Mouse (Mus musculus) CD4-positive, CD25-positive, alpha-beta regulatory T cell, adult 4 months (primary cell): Measurements from ENCODE around the gene Tbl3. TPM values are rescaled to one million over a fixed set of nuclear protein-coding genes. Genes with fewer than 3 reads are reported as not detected.

ENCODE experiments used
- ATAC-seq: one replicate; pipeline ENCODE4 v1.8.0; 2017
- polyA plus RNA-seq, 2 experiments: library from polyadenylated mRNA; unstranded; fragments of 100-300 nt; shearing (Covaris generic); gene quantifications; one replicate each; pipeline ENCODE4 v1.2.1; 2017

Tbl3 gene
- polyA plus RNA-seq: 10 to 100 TPM; 38.1 to 71.3 TPM

DNA sequence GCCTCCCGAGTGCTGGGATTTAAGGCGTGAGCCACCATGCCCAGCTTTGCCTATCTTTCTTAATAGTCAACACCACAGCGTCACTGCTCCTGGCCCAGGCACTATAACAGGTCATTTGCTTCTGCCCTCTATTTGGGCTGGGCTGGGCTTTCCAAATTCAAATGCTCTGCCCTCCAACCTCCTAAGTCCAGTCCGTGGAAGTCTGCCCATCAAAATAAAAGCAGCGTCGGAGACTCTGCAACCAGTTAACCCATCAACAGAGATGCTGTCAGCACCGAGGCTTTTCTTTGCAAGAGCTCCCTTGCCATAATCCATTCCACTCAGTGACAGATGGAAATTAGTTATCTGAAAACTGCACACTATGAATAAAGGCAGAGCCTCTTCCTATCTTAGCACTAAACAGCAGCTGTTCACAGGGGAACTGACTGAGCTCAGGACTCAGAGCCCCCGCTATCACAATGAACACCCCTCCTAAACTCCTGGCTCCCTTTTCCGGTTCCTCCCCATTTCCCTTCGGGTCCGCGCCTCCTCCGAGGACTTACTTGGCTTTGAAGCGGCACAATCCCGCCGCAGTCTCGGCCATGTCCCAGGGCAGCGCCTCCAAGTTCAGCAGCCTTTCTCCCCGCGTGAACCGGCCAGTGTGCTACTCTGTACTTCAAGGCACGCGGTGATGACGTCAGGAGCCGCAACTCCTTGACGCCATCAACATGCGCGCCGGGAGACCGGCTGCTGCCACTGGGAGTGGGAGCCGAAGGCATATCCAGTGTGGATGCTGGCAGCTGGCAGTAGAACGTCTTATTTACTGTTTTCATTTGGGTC, at the start of gene Tbl3:
Gene Tbl3, minus strand, starts transcription at position 679 of the 819 bp plus-strand sequence.
- ATAC-seq: peak; percentile 79

DNA sequence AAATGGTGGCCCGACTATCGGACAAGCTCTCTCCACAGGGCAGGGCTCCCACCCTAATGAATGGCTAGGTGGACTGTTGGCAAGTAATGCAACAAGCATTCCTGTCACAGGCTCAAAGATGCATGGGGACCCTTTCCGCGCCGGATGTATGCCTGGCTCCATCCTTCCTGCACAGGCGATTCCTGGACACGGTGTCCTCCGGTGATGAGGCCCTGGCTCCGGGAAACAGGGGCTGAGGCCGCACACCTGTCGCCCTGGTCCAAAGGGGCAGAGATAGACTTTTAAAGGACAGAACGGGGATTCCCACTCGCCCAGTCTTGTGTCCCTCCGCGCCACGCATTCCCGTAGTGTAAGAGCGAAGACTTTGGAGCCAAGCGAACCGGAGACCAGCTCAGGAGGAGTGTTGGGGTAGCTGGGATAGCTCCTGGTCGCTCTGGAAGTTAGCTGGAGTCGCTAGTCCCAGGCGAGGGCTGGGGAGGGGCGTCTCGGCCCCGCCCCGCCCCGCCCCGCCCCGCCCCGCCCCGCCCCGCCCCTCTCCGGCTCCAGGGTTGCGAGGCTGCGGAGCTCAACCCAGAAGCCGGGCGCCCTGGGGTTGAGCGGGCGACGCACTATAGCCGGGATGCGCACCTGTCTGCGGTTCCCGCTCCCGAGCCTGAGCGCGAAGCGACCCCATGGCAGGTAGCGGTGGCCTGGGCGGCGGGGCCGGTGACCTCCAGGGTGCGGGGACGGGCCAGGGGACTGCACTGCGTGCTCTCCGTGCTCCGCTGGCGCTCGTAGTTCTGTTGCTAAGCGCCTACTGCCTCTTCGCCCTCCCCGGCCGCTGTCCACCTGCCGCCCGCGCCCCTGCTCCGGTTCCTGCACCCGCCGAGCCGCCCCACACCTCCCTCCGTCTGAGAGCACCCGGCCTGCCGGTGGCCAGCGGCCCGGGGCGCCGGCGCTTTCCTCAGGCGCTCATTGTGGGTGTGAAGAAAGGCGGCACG, 45.2 kb upstream of the Tbl3 start, which contains the start of gene Hs3st6:
Gene Hs3st6, plus strand, starts transcription at position 574 of the 980 bp plus-strand sequence.
- ATAC-seq: peak; percentile 34

DNA sequence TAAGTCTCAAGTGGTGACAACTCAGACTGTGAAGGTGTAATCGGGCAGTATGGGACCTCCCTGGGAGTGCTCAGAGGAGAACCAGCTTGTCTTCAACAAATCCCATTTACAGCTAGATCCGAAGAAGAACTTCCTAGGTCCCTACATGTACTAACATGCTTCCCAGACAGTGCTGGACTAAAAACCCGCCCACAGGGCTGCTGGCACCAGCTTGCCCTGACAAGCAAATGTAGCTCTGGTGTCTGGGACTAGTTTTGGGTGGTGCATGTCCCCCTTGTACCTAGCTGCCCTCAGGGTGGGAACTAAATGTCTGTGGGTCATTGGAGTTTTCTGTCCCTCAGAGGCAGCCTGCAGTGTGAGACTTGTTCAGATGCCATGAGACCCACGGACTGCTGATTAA, 44.1 kb upstream of the Tbl3 start:
- no peak for ATAC-seq

DNA sequence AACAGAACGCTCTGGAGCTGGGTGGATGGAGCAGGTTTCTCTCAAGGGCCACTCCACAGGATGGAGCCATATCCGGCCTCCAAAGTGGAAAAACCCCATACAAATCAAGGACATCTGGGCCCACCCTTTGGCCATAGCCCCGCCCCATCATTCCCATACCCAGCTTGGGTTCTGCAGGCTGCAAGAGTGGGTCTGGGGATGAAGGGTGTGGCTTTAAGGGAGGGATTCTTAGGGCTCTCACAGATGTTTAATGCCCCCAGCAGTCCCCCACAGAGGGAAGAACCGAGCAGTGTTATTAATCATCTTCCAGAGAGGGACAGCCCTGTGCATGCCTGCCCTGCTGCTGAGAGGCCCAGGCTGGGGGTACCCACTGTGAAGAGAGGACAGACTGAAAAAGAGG, 39.5 kb upstream of the Tbl3 start:
- no peak for ATAC-seq

DNA sequence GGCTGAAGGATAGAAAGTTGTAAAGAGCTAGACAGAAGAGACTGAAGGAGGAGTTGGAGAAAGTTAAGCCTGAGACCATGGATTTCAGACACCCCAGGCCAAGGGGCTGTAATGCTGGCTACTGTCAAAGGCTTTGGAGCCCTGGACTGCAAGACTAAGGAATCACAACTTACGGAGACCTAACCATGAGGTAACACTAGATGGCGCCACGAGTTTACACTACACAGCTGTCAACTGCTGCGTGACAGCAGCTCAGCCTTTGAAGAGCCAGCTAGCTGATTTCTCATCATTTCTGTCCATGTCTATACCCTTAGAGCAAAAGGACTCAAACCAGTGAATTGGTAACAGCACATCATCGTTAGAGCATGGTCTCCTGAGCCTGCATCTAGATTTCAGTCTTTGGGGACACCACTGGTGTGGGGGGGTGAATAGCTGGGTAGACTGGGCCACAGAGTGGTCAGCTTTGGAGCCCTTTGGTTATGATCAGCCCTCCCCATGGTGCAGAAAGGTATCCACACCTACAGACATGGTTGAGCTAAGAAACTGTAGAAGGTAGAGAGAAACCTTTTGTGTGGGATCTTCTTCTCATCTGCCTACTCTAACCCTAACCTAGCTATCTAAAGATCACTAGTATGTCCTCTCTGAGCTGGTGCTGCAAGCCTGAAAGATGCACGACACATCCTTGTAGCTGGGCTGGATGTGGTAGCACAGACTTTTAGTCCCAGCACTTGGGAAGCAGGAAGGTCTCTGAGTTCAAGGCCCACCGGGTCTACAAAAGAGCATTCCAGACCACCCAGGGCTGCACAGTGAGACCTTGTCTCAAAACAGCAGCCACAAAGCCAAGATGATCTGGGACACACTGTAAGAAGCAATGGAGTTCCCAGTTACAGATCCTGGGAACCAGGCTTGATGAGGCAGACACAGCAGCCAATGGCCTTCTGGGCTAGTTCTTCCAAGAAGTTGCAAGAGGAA, 38.4 kb upstream of the Tbl3 start:
- ATAC-seq: peak; percentile 86

DNA sequence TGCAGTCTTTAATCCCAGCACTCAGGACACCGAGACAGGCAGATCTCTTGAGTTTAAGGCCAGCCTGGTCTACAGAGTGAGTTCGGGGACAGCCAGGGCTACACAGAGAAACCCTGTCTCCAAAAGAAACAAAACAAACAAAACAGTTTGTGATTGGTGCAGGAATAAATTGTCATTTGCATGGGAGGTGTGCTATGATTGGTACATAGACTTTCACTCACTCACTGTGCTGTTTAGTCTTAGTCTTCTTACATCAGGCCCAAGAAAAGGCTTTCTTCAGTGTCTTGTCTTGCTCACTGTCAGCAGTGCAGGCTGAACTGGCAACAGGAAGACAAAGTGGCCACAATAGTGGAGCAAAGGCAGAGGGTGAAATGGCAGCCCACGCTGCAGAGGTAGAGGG, 36.9 kb upstream of the Tbl3 start:
- no peak for ATAC-seq

DNA sequence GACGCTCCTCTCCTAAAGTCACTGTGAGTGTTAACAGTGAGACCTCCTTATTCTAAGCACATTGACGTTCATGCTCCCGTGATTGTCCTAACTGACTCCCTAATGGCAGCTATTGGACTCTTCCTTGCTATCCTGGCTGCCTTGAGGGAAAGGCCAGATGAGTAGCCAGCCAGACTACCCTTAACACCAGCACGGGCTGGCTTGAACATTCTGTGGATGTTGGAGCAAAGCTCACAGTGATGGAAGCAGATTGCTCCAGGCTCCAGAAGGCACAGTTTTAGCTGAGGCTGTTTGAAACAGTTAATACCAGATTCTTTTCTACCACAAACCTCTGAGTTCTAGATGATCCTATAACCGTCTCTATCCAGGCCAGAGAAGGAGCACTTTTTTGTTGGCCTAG, 36.4 kb upstream of the Tbl3 start:
- ATAC-seq: no peak

DNA sequence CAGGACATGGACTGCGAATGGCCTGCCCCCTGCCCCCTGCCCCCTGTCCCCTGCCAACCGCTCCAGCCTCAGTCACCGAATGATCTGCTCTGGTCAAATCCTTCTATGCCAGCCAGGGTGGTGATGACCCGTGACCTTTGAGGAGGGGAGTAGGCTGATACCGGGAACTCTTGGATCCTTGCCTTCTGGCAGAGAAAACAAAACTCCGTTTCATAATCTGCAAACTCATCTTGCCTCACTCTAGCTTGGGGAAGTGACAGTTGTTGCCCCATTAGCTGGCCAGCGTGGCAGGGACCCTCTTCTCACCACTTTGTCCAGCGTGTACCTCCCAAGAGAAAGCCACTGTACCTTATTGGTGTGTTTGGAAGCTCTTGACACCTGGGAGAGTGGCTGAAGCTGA, 34.8 kb upstream of the Tbl3 start:
- no peak for ATAC-seq

DNA sequence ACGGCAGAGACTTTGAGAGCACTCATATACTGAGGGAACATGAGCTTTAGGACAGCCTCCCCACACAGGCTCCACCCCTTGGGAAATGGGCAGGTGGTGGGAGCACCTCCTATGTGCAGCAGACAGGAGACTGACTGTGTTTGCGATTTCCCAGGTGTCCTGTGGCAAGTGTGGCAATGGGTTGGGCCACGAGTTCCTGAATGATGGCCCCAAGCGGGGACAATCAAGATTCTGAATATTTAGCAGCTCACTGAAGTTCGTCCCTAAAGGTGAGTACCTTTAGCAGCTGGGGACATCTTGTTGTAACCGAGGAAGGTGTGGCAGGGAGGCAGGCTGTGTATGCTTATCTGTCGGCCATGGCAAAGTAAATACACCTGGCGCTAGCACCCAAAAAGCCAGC, 32.5 kb upstream of the Tbl3 start:
- ATAC-seq: no peak

DNA sequence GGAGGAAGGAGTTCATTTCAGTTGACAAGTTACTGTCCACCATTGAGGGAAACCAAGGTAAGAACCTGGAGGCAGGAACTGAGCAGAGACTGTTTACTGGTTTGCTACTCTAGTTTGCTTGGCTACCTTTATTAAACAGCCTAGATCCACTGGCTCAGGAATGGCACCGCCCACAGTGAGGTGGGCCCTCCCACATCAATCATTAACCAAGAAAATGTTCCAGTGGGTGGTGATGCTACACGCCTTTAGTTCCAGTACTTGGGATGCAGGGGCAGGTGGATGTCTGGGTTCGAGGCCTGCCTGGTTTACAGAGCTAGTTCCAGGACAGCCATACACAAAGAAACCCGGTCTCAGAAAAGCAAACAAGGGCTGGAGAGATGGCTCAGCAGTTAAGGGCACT, 30.8 kb upstream of the Tbl3 start:
- no peak for ATAC-seq

DNA sequence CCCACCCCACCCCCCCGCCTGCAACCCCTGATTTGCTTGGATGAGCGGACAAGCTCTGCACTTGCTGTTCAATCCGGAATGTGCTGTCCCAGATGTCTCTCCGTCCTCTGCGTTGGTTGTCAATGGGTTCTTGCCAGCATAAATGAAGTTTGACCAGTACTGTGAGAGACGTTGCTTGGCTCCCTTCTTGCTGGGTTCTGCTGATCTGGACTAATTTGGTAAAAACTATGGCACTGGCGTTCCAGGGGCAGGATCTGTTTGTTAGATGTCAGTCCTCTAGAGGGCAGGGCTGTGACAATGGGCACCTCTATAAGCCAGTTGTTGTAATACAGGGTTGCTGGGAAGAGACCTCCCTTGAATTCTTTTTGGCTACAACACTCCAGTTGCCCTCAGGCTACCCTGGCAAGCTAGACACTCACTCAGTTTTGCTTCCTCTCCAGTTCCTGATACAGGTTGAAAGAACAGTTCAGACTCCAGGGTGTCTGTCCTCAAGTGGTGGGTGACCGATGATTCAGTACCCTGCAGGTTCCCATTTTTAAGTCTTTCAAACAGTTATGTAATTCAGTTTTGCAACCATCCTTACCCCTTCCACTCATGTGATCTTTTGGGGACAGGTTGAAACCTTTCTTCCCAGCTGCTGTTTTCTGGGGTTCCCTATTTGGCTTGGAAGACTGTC, 29.8 kb upstream of the Tbl3 start:
- no peak for ATAC-seq

DNA sequence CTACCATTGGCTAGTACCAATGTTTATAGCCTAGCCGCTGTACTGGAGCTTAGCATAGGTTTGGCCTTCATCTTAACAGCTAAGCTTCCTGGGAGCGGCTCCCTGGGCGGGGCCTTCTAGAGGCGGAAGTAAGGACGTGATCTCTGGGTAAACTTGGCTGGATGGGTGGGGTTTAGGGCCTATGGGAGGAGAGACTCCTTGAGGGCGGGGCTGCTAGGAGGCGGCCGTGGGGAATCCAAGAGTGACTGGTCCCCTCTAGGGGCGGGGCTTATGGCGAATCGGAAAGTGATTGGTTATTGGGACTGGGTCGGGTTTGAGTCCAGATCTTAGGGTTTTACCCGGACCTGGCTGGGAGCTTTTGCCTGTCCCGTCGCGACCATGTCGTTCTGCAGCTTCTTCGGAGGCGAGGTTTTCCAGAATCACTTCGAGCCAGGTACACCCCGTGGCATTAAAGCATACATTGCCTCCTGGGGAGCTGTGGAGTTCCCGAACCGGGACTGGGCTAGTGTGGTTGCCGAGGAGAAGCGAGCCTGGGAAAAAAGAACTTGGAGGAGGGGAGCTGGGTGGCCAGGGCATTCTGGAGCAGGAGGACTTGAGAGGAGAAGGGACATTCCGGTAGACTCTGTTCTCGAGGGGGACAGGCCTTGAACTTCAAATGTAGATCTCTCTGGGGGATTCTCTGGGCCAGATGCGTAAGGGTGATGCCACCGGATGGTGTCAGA, 29.0 kb upstream of the Tbl3 start, which contains the start of gene Msrb1:
Gene Msrb1, plus strand, starts transcription at position 313 of the 722 bp plus-strand sequence.
- ATAC-seq: peak; percentile 99

DNA sequence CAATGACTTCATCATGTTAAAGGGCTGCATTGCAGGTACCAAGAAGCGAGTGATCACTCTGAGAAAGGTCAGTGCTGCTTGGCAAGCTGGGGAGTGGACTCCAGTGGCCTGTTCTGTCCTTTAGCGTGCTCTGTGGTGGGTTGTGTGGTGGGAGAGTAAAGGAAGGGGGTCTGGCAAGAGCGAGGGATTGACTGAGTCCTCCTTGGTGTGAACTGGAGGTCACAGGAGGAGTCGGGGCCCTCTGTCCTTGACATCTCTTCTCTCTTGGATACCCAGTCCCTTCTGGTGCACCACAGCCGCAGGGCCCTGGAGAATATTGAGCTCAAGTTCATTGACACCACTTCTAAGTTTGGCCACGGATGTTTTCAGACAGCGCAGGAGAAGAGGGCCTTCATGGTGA, 28.0 kb upstream of the Tbl3 start:
- ATAC-seq: no peak

DNA sequence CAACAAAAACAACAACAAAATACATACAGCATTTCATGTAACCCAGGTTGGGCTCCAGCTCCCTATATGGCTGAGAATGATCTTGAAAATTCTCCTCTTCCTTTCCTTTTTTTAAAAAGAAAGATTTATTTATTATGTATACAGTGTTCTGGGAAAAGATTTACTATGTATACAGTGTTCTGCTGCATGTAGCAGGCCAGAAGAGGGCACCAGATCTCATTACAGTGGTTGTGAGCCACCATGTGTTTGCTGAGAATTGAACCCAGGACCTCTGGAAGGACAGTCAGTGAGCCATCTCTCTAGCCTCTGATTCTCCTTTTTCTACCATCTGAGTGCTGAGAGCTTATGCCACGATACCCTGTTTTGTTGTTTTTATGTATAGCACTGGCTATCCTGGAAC, 27.1 kb upstream of the Tbl3 start:
- no peak for ATAC-seq

DNA sequence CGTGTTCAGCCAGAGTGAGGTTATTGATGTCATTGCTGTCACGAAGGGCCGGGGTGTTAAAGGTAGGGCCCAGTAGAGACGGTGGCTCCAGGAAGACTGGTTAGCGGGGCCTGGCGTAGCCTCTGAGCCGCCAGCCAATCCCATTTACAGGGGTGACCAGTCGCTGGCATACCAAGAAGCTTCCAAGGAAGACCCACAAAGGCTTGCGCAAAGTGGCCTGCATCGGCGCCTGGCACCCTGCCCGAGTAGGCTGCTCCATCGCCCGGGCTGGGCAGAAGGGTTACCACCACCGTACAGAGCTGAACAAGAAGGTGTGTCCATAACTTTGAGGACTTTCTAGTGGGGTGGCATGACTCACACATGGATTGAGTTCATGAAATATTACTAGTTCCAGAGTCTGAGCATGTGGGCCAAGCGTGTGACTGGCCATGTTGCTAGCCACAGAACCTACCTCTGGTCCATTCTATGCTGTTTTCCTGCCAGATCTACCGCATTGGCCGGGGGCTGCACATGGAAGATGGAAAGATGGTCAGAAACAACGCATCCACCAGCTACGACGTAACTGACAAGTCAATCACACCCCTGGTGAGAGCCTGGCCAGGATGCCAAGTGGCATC, 26.1 kb upstream of the Tbl3 start:
- ATAC-seq: no peak

DNA sequence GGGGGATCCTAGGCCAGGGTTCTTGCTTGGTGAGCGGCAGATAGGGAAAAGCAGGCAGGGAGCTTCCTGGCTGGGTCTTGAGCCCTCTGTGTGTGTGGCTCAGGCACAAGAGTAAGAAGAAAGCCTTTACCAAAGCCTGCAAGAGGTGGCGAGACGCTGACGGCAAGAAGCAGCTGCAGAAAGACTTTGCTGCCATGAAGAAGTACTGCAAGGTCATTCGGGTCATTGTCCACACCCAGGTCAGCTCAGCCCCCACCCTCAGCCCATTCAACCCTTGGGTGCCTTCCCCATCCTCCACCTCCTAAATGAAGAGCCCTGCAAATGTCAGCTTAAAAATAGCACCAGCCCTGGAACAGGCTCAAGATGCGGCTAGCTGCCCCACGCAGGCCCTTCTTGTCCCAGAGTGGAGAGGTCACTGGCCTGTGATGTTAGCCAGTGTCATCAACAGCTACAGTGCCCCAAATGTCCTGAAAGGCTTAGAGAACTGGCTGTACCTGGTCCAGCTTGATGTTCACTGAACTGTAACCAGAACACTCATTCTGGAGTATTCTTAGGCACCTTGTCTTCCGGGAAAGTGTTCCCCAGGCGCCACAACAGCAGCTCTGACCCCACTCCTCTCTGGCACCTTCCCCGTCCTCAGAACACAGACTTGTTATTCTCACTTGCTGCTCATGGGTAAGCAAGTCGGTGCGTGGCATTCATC, 24.9 kb upstream of the Tbl3 start:
- ATAC-seq: no peak

DNA sequence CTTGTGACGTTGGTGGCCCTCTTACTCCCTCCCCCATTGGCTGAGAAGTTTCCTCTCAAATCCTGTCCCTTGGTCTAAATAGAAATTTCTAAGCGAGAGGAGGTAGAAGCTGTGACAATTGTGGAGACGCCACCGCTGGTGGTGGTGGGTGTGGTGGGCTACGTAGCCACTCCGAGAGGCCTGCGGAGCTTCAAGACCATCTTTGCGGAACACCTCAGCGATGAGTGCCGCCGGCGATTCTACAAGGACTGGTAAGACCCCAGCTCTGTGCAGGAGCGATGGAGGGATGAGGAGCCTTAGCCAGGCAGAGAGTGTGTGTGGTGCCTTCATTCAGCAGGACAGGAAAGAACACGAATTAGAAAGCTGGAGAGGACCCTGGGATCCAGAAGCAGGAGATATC, 23.3 kb upstream of the Tbl3 start:
- ATAC-seq: no peak

DNA sequence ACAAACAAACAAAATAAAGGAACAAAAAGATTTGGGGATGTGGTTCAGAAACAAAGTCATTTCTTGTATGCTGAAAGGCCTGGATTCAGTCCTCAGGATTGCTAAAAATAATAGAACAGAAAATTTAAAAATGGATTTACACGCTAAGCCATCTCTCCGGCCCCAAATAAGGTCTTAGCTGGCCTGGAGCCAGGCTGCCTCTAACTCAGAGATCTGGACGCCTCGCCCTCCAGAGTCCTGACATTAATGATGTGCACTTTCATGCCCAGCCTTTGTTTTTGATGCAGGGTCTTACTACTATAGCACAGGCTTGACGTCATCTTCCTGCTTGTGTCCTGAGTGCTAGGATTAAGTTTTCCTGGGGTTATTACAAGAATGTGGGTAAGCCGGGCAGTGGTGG, 21.6 kb upstream of the Tbl3 start:
- ATAC-seq: no peak

DNA sequence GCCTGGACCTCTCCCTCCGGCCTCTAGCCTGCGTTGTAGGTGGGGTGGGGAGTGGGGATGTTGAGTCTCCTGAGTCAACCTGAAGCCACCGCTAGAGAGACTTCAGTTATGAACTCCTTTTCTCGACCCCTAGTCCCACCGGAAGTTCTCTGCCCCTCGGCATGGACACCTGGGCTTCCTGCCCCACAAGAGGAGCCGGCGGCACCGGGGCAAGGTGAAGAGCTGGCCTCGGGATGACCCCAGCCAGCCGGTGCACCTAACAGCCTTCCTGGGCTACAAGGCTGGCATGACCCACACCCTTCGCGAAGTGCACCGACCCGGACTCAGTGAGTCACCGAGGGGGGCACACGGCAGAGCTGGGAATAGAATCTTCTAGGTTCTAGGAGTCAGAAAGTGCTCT, 20.7 kb upstream of the Tbl3 start:
- no peak for ATAC-seq

DNA sequence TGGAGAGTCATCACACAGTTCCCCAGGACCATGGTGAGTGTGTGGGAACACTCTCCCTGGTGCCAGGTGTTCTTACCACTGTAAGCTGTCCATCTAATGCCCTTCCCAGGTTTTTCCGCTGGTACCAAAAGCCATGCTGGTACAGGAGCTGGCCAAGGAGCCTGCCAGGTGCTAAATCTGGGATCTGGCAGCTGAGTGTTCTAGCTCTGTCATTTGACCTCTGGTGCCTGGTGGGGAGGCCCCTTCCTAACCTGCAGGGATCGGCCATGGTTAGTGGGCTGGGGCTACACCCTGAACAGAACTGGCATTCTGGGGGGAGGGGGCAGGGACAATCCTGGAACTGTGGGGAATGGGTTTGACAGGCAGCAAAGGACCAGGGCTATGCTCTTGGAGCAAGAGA, 20.2 kb upstream of the Tbl3 start, which contains the start of gene Rpl3l:
Gene Rpl3l, plus strand, starts transcription at position 203 of the 400 bp plus-strand sequence.
- no peak for ATAC-seq
